Mouse (Mus musculus): ENCODE results near the gene Hoxd12. TPM values are rescaled to one million over a fixed set of nuclear protein-coding genes. Genes with fewer than 3 reads are reported as not detected.
A peak's percentile ranks its signal among the peaks of the same experiment; 100 is the strongest.

Gene Hoxd12
- polyA plus RNA-seq, 1 experiment = not detected

DNA sequence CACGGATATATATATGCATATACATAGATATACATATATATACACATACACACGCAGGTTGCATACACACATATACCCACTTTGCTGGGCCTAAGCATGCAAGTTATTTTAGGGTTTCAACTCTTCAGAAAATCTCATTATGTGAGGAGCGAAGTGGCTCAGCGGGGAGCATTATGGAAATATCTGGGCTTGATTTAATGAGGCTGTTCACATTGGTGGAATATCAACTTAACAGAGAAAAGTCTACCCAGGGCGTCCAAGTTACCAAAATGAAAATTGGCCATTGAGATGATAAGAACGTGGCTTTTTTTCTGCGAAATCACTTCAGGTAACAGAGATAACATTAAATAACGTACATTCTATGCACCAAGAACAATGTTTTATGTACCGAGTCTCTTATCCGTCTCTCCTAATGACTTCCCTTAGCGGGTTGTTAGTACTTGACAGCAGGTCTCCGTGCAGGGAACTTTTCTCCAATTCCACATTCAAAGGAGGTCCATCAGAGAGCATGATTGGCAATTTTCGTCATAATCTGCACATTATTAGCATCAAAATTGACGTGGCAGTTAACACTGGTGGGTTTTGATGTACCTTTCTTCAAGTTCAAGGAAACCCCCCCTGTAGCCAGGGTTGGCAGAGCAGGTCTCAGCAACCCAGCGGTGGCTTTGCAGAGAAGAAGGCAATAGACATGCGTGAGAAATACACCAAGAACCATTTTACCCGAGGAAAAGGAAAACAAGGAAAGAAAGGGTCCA, 20.9 kb upstream of the Hoxd12 start:
- 21% methylated on average over 17 of the region's 17 CpGs for WGBS
- no peak for TF ChIP-seq POLR2A (IDR thresholded peaks at IDR 0.05; ENCODE audit: low read depth, low read length)
- TF ChIP-seq CTCF (IDR thresholded peaks at IDR 0.05; ENCODE audit: extremely low read depth, insufficient read length, insufficient replicate concordance, low read depth, low read length) = no peak
- peaks cover 81% of the 10 kb centered on the region for H3K27me3 ChIP-seq (ENCODE audit: control insufficient read depth, insufficient read depth, low read length)
- H3K4me3 ChIP-seq (ENCODE audit: low read depth, low read length) = no peak overlapping the region
- H3K4me1 ChIP-seq (ENCODE audit: control insufficient read depth, insufficient read depth, insufficient read length, low read length) = peaks cover 8% of the 10 kb centered on the region; the same call in 1 of the 2 replicates
- H3K27ac ChIP-seq (ENCODE audit: insufficient read depth, low read depth, low read length) = no peak overlapping the region
- H3K36me3 ChIP-seq (ENCODE audit: control insufficient read depth, insufficient read depth, low read length) = no peaks in the 10 kb centered on the region

DNA sequence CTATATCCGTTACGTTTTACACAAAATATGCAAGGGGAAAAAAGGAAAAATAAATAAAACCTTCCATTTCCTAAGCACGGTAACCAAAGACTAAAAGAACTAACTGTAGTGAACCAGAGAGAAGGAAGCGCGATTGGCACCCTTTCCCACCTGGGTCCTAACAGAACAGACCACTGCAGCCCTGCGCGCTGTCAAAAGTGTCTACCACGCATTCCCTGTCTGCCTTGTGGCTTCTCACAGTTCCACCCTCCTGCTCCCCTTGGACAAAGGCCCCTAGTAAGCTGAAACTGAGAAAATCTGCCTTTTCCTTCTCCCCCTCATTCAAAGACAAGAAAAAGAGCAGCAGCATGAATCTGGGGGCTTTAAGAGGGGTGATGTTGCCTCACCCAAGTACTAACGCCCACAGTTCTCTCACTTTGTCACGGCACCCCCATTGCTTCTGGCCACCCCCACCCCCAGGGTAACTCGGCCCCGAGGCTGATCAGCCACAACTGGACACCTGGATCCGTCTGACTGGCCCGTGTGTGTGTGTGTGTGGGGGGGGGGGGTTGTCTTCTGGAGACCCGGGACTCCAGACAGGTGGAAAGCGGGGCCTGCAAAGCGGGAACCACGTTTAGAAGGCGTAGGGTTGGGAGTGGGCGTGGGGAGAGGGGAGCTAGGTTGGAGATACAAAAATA, 19.9 kb upstream of the Hoxd12 start:
- Histone ChIP-seq H3K27ac (ENCODE audit: insufficient read depth, low read depth, low read length) (no peak overlapping the region), H3K4me1 (ENCODE audit: control insufficient read depth, insufficient read depth, insufficient read length, low read length) (peaks cover 8% of the 10 kb centered on the region; the same call in 1 of the 2 replicates), H3K27me3 (ENCODE audit: control insufficient read depth, insufficient read depth, low read length) (peaks cover 83% of the 10 kb centered on the region), H3K4me3 (ENCODE audit: low read depth, low read length) (no peak overlapping the region), H3K36me3 (ENCODE audit: control insufficient read depth, insufficient read depth, low read length) (no peaks in the 10 kb centered on the region)
- TF ChIP-seq CTCF (IDR thresholded peaks at IDR 0.05; ENCODE audit: extremely low read depth, insufficient read length, insufficient replicate concordance, low read depth, low read length) (no peak), POLR2A (IDR thresholded peaks at IDR 0.05; ENCODE audit: low read depth, low read length) (no peak)
- WGBS = 13% methylated on average over 18 of the region's 20 CpGs

DNA sequence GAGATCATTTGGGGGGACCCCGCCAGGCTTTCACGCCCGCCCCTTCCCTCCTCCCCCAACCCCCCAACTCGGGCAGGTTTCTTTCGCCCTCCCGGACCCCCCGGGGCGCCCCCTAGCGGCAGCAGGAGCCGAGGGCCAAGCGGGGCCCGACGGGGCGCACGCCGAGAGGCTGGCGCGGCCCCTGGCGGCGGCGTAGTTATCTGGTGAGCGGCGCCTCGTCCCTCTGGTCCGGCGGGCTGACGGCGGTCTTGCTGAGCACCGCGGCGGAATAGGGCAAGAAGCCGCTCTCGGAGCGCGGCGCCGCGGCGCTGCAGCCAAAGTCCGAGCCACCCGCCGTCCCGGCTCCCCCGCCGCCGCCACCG, 19.4 kb upstream of the Hoxd12 start:
- no peaks in the 10 kb centered on the region for H3K36me3 ChIP-seq (ENCODE audit: control insufficient read depth, insufficient read depth, low read length)
- WGBS = 2% methylated on average over 39 of the region's 47 CpGs

DNA sequence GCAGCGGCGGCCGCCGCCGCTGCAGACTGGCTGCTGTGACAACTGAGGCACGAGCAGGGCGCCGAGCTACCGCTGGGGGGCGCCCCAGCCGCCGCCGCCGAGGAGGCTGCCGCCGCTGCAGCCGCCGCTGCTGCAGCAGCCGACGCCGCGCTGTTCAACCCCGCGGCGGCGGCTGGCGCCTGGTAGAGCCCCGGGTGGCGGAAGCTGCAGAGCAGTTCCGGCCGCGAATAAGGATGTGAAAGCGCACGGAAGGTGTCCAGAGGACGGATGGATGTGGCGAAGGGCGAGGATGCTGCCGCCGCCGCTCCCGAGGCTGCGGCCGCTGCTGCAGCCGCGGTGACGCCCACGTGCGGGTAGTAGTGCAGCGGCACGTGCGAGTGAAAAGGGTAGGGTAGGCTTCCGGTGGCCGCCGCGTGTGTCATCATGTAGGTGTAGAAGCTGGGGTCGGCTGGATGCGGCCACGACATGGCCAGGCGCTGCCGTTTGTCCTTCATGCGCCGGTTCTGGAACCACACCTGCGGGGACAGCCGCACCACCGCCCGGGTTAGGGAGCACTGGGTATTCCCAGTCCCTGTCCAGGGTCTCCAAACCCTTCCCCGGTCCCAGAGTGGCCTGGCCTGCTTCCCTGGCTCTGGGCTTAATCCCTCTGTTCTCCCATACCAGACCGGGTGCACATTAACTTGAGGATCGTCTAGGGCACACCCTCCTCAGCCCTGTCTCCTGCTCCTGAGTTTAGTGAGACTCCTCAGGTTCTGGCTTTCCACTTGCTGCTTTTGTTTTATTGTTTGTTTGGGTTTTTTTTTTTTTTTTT, 18.8 kb upstream of the Hoxd12 start:
- TF ChIP-seq CTCF (IDR thresholded peaks at IDR 0.05; ENCODE audit: extremely low read depth, insufficient read length, insufficient replicate concordance, low read depth, low read length) = no peak
- no peak for TF ChIP-seq POLR2A (IDR thresholded peaks at IDR 0.05; ENCODE audit: low read depth, low read length)
- Histone ChIP-seq H3K4me3 (ENCODE audit: low read depth, low read length) (peak overlapping the region; percentile 43), H3K27me3 (ENCODE audit: control insufficient read depth, insufficient read depth, low read length) (peaks cover 83% of the 10 kb centered on the region), H3K36me3 (ENCODE audit: control insufficient read depth, insufficient read depth, low read length) (no peaks in the 10 kb centered on the region), H3K4me1 (ENCODE audit: control insufficient read depth, insufficient read depth, insufficient read length, low read length) (peaks cover 8% of the 10 kb centered on the region; the same call in 1 of the 2 replicates), H3K27ac (ENCODE audit: insufficient read depth, low read depth, low read length) (no peak overlapping the region)
- WGBS = 1% methylated on average over 67 of the region's 69 CpGs

More for the DNA sequence above, 19.4 kb upstream of the Hoxd12 start:
- Histone ChIP-seq H3K27ac (ENCODE audit: insufficient read depth, low read depth, low read length) (no peak overlapping the region), H3K4me3 (ENCODE audit: low read depth, low read length) (peak overlapping the region; percentile 43; the same call in 1 of the 2 replicates), H3K4me1 (ENCODE audit: control insufficient read depth, insufficient read depth, insufficient read length, low read length) (peaks cover 8% of the 10 kb centered on the region; the same call in 1 of the 2 replicates), H3K27me3 (ENCODE audit: control insufficient read depth, insufficient read depth, low read length) (peaks cover 81% of the 10 kb centered on the region)
- no peak for TF ChIP-seq POLR2A (IDR thresholded peaks at IDR 0.05; ENCODE audit: low read depth, low read length)
- TF ChIP-seq CTCF (IDR thresholded peaks at IDR 0.05; ENCODE audit: extremely low read depth, insufficient read length, insufficient replicate concordance, low read depth, low read length) = no peak

DNA sequence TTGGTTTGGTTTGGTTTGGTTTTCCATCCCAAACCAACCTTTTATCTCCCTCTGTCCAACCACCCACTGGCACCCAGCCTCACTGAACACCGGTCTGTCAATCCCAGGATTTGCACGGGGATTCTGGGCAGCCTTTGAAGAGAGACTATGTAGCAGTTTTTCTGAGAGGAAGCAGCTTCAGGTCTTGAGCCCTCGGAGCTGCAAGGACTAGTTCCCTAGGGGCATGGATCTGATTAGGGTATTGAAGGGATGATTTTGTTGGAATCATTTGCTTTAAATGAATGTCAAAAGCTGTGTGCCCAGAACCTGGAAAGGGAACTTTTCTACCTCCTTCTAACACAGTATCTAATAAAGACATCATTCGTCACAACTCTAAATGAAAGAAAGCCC, 18.2 kb upstream of the Hoxd12 start:
- no peak overlapping the region for H3K27ac ChIP-seq (ENCODE audit: insufficient read depth, low read depth, low read length)
- H3K36me3 ChIP-seq (ENCODE audit: control insufficient read depth, insufficient read depth, low read length) = no peaks in the 10 kb centered on the region
- peaks cover 8% of the 10 kb centered on the region; the same call in 1 of the 2 replicates for H3K4me1 ChIP-seq (ENCODE audit: control insufficient read depth, insufficient read depth, insufficient read length, low read length)
- TF ChIP-seq CTCF (IDR thresholded peaks at IDR 0.05; ENCODE audit: extremely low read depth, insufficient read length, insufficient replicate concordance, low read depth, low read length) (no peak), POLR2A (IDR thresholded peaks at IDR 0.05; ENCODE audit: low read depth, low read length) (no peak)
- no peak overlapping the region for H3K4me3 ChIP-seq (ENCODE audit: low read depth, low read length)
- 11% methylated on average over 4 of the region's 4 CpGs for WGBS
- H3K27me3 ChIP-seq (ENCODE audit: control insufficient read depth, insufficient read depth, low read length) = peaks cover 85% of the 10 kb centered on the region

DNA sequence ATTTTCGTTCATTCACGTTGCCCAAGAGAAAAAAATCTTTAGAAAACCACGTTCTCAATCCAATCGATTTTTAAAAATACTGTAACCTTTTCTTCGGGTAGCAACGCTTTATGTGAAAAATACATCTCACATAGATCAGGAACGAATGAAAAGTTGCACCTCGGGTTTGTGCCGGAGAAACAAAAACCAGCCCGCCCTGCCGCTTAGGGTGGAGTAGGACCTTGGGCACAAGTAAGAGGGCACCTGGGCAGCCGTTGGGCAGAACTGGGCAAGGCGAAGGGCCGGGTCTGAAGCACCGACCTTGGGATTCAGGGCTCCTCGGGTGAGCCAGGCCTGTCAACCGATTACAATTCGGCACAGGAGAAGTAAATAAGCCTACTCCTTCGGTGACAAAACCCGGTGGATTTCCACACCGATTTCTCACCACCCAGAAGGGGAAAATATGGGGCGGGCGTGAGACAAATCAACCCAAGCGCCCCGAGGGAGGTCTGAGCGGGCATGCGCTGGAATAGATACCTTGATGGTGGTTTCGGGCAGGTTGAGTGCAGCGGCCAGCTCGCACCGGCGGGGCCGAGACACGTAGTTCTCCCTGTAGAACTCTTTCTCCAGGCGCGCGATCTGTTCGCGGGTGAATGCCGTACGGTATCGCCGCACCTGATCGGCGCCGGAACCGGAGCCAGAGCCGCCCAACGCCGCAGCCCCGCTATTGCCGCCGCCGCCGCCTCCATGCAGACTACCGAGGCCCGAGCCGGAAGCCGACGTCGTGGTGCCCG, 17.4 kb upstream of the Hoxd12 start:
- Histone ChIP-seq H3K4me1 (ENCODE audit: control insufficient read depth, insufficient read depth, insufficient read length, low read length) (peaks cover 8% of the 10 kb centered on the region; the same call in 1 of the 2 replicates), H3K27me3 (ENCODE audit: control insufficient read depth, insufficient read depth, low read length) (peaks cover 87% of the 10 kb centered on the region), H3K27ac (ENCODE audit: insufficient read depth, low read depth, low read length) (no peak overlapping the region), H3K36me3 (ENCODE audit: control insufficient read depth, insufficient read depth, low read length) (no peaks in the 10 kb centered on the region), H3K4me3 (ENCODE audit: low read depth, low read length) (peak overlapping the region; percentile 27)
- TF ChIP-seq CTCF (IDR thresholded peaks at IDR 0.05; ENCODE audit: extremely low read depth, insufficient read length, insufficient replicate concordance, low read depth, low read length) (no peak), POLR2A (IDR thresholded peaks at IDR 0.05; ENCODE audit: low read depth, low read length) (no peak)
- 5% methylated on average over 62 of the region's 62 CpGs for WGBS
